Mouse (Mus musculus): ENCODE results near the gene Hectd4. TPM values are rescaled to one million over a fixed set of nuclear protein-coding genes. Genes with fewer than 3 reads are reported as not detected.

The Hectd4 gene
- polyA plus RNA-seq, 1 experiment from 2014 or later: 2.2 TPM

- ATAC-seq: no peak
- H3K27me3 ChIP-seq (replicated peaks; ENCODE audit: control insufficient read depth, insufficient read depth, low read length): no peaks in the 10 kb centered on the region
- no peak overlapping the region for H3K4me3 ChIP-seq (ENCODE audit: low read depth, low read length)
- WGBS: 88% methylated on average over 7 of the region's 7 CpGs
- H3K9ac ChIP-seq (ENCODE audit: low read depth, low read length): no peak overlapping the region
- TF ChIP-seq CTCF (IDR thresholded peaks at IDR 0.05; ENCODE audit: low read depth): no peak
- no peak overlapping the region for H3K27ac ChIP-seq (ENCODE audit: low read depth, low read length)
- peaks cover 40% of the 10 kb centered on the region for H3K36me3 ChIP-seq (ENCODE audit: control insufficient read depth, insufficient read depth)
- H3K9me3 ChIP-seq (ENCODE audit: control insufficient read depth): no peaks in the 10 kb centered on the region
- H3K4me1 ChIP-seq (replicated peaks; ENCODE audit: control insufficient read depth, insufficient read depth, low read length): no peaks in the 10 kb centered on the region
- H3K4me2 ChIP-seq (replicated peaks; ENCODE audit: low read depth): no peak overlapping the region
Measured at GRCm38 (mm10) chr5:121254977-121255376, 35.0 kb downstream of the Hectd4 start.

GRCm38 (mm10) chr5:121261806-121262205, 41.8 kb downstream of the Hectd4 start:
- no peak for ATAC-seq
- peaks cover 41% of the 10 kb centered on the region for H3K36me3 ChIP-seq (ENCODE audit: control insufficient read depth, insufficient read depth)
- WGBS: 92% methylated on average over 3 of the region's 3 CpGs

GRCm38 (mm10) chr5:121262415-121262814, 42.4 kb downstream of the Hectd4 start:
- no peak for ATAC-seq
- H3K27ac ChIP-seq (ENCODE audit: low read depth, low read length): no peak overlapping the region
- H3K4me1 ChIP-seq (replicated peaks; ENCODE audit: control insufficient read depth, insufficient read depth, low read length): no peaks in the 10 kb centered on the region
- H3K9me3 ChIP-seq (ENCODE audit: control insufficient read depth): no peaks in the 10 kb centered on the region
- H3K4me2 ChIP-seq (replicated peaks; ENCODE audit: low read depth): no peak overlapping the region
- TF ChIP-seq CTCF (IDR thresholded peaks at IDR 0.05; ENCODE audit: low read depth): no peak
- no peak overlapping the region for H3K9ac ChIP-seq (ENCODE audit: low read depth, low read length)
- H3K27me3 ChIP-seq (replicated peaks; ENCODE audit: control insufficient read depth, insufficient read depth, low read length): no peaks in the 10 kb centered on the region
- no peak overlapping the region for H3K4me3 ChIP-seq (ENCODE audit: low read depth, low read length)
- 94% methylated on average over 8 of the region's 8 CpGs for WGBS
- peaks cover 38% of the 10 kb centered on the region for H3K36me3 ChIP-seq (ENCODE audit: control insufficient read depth, insufficient read depth)

More at GRCm38 (mm10) chr5:121261806-121262205, 41.8 kb downstream of the Hectd4 start:
- Histone ChIP-seq H3K4me3 (ENCODE audit: low read depth, low read length) (no peak overlapping the region), H3K4me1 (replicated peaks; ENCODE audit: control insufficient read depth, insufficient read depth, low read length) (no peaks in the 10 kb centered on the region), H3K4me2 (replicated peaks; ENCODE audit: low read depth) (no peak overlapping the region), H3K27ac (ENCODE audit: low read depth, low read length) (no peak overlapping the region), H3K9ac (ENCODE audit: low read depth, low read length) (no peak overlapping the region), H3K27me3 (replicated peaks; ENCODE audit: control insufficient read depth, insufficient read depth, low read length) (no peaks in the 10 kb centered on the region), H3K9me3 (ENCODE audit: control insufficient read depth) (no peaks in the 10 kb centered on the region)
- TF ChIP-seq CTCF (IDR thresholded peaks at IDR 0.05; ENCODE audit: low read depth): no peak

- peaks cover 32% of the 10 kb centered on the region for H3K36me3 ChIP-seq (ENCODE audit: control insufficient read depth, insufficient read depth)
- no peak for TF ChIP-seq CTCF (IDR thresholded peaks at IDR 0.05; ENCODE audit: low read depth)
- H3K4me1 ChIP-seq (replicated peaks; ENCODE audit: control insufficient read depth, insufficient read depth, low read length): no peaks in the 10 kb centered on the region
- H3K27me3 ChIP-seq (replicated peaks; ENCODE audit: control insufficient read depth, insufficient read depth, low read length): no peaks in the 10 kb centered on the region
- no peaks in the 10 kb centered on the region for H3K9me3 ChIP-seq (ENCODE audit: control insufficient read depth)
- WGBS: 94% methylated on average over 2 of the region's 2 CpGs
- no peak overlapping the region for H3K4me2 ChIP-seq (replicated peaks; ENCODE audit: low read depth)
- H3K4me3 ChIP-seq (ENCODE audit: low read depth, low read length): no peak overlapping the region
- H3K9ac ChIP-seq (ENCODE audit: low read depth, low read length): no peak overlapping the region
- H3K27ac ChIP-seq (ENCODE audit: low read depth, low read length): no peak overlapping the region
- no peak for ATAC-seq
Measured at GRCm38 (mm10) chr5:121264593-121264992, 44.6 kb downstream of the Hectd4 start.

- Histone ChIP-seq H3K4me2 (replicated peaks; ENCODE audit: low read depth) (no peak overlapping the region), H3K4me1 (replicated peaks; ENCODE audit: control insufficient read depth, insufficient read depth, low read length) (no peaks in the 10 kb centered on the region), H3K9ac (ENCODE audit: low read depth, low read length) (no peak overlapping the region), H3K36me3 (ENCODE audit: control insufficient read depth, insufficient read depth) (peaks cover 32% of the 10 kb centered on the region; the same call in 1 of the 2 replicates), H3K9me3 (ENCODE audit: control insufficient read depth) (no peaks in the 10 kb centered on the region), H3K27ac (ENCODE audit: low read depth, low read length) (no peak overlapping the region), H3K4me3 (ENCODE audit: low read depth, low read length) (no peak overlapping the region), H3K27me3 (replicated peaks; ENCODE audit: control insufficient read depth, insufficient read depth, low read length) (no peaks in the 10 kb centered on the region)
- TF ChIP-seq CTCF (IDR thresholded peaks at IDR 0.05; ENCODE audit: low read depth): peak; percentile 83
- ATAC-seq: peak; percentile 43; the same call in 1 of the 2 replicates
- WGBS: 79% methylated on average over 7 of the region's 7 CpGs
Measured at GRCm38 (mm10) chr5:121266741-121267382, 46.8 kb downstream of the Hectd4 start.

GRCm38 (mm10) chr5:121271046-121271445, 51.0 kb downstream of the Hectd4 start:
- 0 out of 2 replicates have a peak, but pooled peaks have one; percentile 13 for ATAC-seq
- 83% methylated on average over 7 of the region's 7 CpGs for WGBS
- H3K4me2 ChIP-seq (replicated peaks; ENCODE audit: low read depth): no peak overlapping the region
- H3K4me3 ChIP-seq (ENCODE audit: low read depth, low read length): no peak overlapping the region
- no peak overlapping the region for H3K27ac ChIP-seq (ENCODE audit: low read depth, low read length)
- no peak overlapping the region for H3K9ac ChIP-seq (ENCODE audit: low read depth, low read length)
- H3K4me1 ChIP-seq (replicated peaks; ENCODE audit: control insufficient read depth, insufficient read depth, low read length): no peaks in the 10 kb centered on the region
- no peaks in the 10 kb centered on the region for H3K9me3 ChIP-seq (ENCODE audit: control insufficient read depth)
- H3K36me3 ChIP-seq (ENCODE audit: control insufficient read depth, insufficient read depth): peaks cover 46% of the 10 kb centered on the region
- H3K27me3 ChIP-seq (replicated peaks; ENCODE audit: control insufficient read depth, insufficient read depth, low read length): no peaks in the 10 kb centered on the region
- TF ChIP-seq CTCF (IDR thresholded peaks at IDR 0.05; ENCODE audit: low read depth): no peak

Measured in intestine, postnatal 0 days (tissue).